Mouse (Mus musculus): ENCODE measurements around the gene Cby3. TPM values are rescaled to one million over a fixed set of nuclear protein-coding genes. Genes with fewer than 3 reads are reported as not detected.

Gene Cby3
- total and polyA plus RNA-seq, 3 experiments: not detected

- dilution Hi-C loops (cut with MboI; ENCODE audit: extremely low pct_ligation_motif_present, extremely low pct_unique_long_range_greater_than_20kb, low sequenced_read_pairs) (no loop called here), in situ Hi-C loops (cut with MboI; ENCODE audit: low pct_ligation_motif_present, low pct_unique_long_range_greater_than_20kb, low sequenced_read_pairs) (no loop called here)
- Histone ChIP-seq H3K9ac (ENCODE audit: insufficient read depth, low read depth) (no peak overlapping the region), H3K9me3 (replicated peaks; ENCODE audit: low read length) (no peaks in the 10 kb centered on the region), H3K27me3 (replicated peaks) (no peaks in the 10 kb centered on the region), H3K36me3 (replicated peaks in 1 of 2; ENCODE audit: control insufficient read depth in 1 of 2, insufficient read depth in 1 of 2, low read length in 1 of 2) (peaks cover 51 to 77% of the 10 kb centered on the region in 2 experiments), H3K4me3 (replicated peaks in 1 of 3; ENCODE audit: low read depth in 2 of 3, low read length in 2 of 3, poor library complexity in 1 of 3) (no peak overlapping the region), H3K4me2 (ENCODE audit: insufficient read depth, low read depth, poor library complexity, severe bottlenecking) (no peak overlapping the region), H3K4me1 (ENCODE audit: control insufficient read depth in 1 of 2, insufficient read depth in 2 of 2) (peaks cover 0 to 11% of the 10 kb centered on the region in 2 experiments; a peak in 1 of 4 replicates), H3K79me2 (replicated peaks; ENCODE audit: control insufficient read depth, extremely low read depth, insufficient read depth, poor library complexity, severe bottlenecking) (no peaks in the 10 kb centered on the region), H3K27ac (ENCODE audit: insufficient read depth, low read depth) (no peak overlapping the region)
- DNase-seq (ENCODE audit: extremely low read depth): no peak
- no peak for TF ChIP-seq BHLHE40 (IDR thresholded peaks at IDR 0.05; ENCODE audit: low read depth, low read length)
- TF ChIP-seq TCF12 (IDR thresholded peaks at IDR 0.05; ENCODE audit: low read depth, low read length): no peak
- no peak for TF ChIP-seq TBP (conservative IDR thresholded peaks at IDR 0.05; ENCODE audit: low read depth, low read length)
- no peak for TF ChIP-seq NELFE (IDR thresholded peaks at IDR 0.05; ENCODE audit: low read depth, low read length)
- TF ChIP-seq ZNF384 (IDR thresholded peaks at IDR 0.05; ENCODE audit: low read depth, low read length): no peak
These were observed 37.2 kb downstream of the Cby3 start for GRCm38 (mm10) chr11:50391272-50391960.

DNA sequence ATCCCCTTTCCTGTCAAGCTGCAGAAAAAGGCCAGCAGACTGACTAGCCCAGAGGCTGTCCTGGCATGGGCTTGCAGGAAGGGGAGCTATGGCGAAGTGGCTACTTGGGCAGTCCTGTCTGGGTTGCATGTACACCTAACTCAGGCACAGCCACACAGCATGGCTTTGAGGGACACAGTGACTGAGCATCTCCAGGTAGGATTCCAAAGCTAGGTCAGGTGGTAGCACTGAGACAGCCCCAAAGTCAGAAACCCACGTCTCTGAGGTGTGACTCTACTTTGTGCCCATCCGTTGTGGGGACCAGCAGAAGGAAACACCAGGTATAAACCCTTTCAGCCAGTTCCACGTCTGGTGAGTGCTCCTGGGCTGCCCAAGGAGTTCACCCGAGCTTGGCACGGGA is 39.0 kb downstream of the Cby3 start:
- dilution Hi-C loops (cut with MboI; ENCODE audit: extremely low pct_ligation_motif_present, extremely low pct_unique_long_range_greater_than_20kb, low sequenced_read_pairs): no loop called here
- Histone ChIP-seq H3K4me1 (ENCODE audit: control insufficient read depth in 1 of 2, insufficient read depth in 2 of 2) (no peaks in the 10 kb centered on the region), H3K27ac (ENCODE audit: insufficient read depth, low read depth) (no peak overlapping the region), H3K9ac (ENCODE audit: insufficient read depth, low read depth) (no peak overlapping the region), H3K27me3 (replicated peaks) (no peaks in the 10 kb centered on the region), H3K79me2 (replicated peaks; ENCODE audit: control insufficient read depth, extremely low read depth, insufficient read depth, poor library complexity, severe bottlenecking) (no peaks in the 10 kb centered on the region), H3K4me3 (replicated peaks in 1 of 3; ENCODE audit: low read depth in 2 of 3, low read length in 2 of 3, poor library complexity in 1 of 3) (no peak overlapping the region), H3K36me3 (replicated peaks in 1 of 2; ENCODE audit: control insufficient read depth in 1 of 2, insufficient read depth in 1 of 2, low read length in 1 of 2) (peaks cover 50 to 77% of the 10 kb centered on the region in 2 experiments), H3K9me3 (replicated peaks; ENCODE audit: low read length) (no peaks in the 10 kb centered on the region), H3K4me2 (ENCODE audit: insufficient read depth, low read depth, poor library complexity, severe bottlenecking) (no peak overlapping the region)
- DNase-seq (ENCODE audit: extremely low read depth): no peak
- no peak for TF ChIP-seq MAZ (IDR thresholded peaks at IDR 0.05; ENCODE audit: low read depth, low read length)
- TF ChIP-seq NRF1 (IDR thresholded peaks at IDR 0.05; ENCODE audit: low read depth, low read length): no peak
- no peak for TF ChIP-seq MEF2A (IDR thresholded peaks at IDR 0.05; ENCODE audit: borderline replicate concordance, low read depth, low read length)
- no peak for TF ChIP-seq MYC (IDR thresholded peaks at IDR 0.05; ENCODE audit: low read depth, low read length)
- TF ChIP-seq USF1 (IDR thresholded peaks at IDR 0.05; ENCODE audit: low read depth, low read length): no peak
- TF ChIP-seq MAFK (IDR thresholded peaks at IDR 0.05; ENCODE audit: insufficient replicate concordance, low read length): no peak
- no peak for TF ChIP-seq NELFE (IDR thresholded peaks at IDR 0.05; ENCODE audit: low read depth, low read length)
- no peak for TF ChIP-seq CHD2 (IDR thresholded peaks at IDR 0.05; ENCODE audit: low read length)
- TF ChIP-seq CTCF (conservative IDR thresholded peaks at IDR 0.05 in 1 of 2, IDR thresholded peaks at IDR 0.05 in 1 of 2; ENCODE audit: low read depth in 2 of 2, low read length in 2 of 2): no peak
- no peak for TF ChIP-seq CHD1 (IDR thresholded peaks at IDR 0.05; ENCODE audit: low read depth, low read length)
- TF ChIP-seq JUND (conservative IDR thresholded peaks at IDR 0.05; ENCODE audit: low read depth, low read length): no peak
- no peak for TF ChIP-seq BHLHE40 (IDR thresholded peaks at IDR 0.05; ENCODE audit: low read depth, low read length)
- no peak for TF ChIP-seq E2F4 (IDR thresholded peaks at IDR 0.05; ENCODE audit: insufficient replicate concordance, low read depth, low read length)
- in situ Hi-C loops (cut with MboI; ENCODE audit: low pct_ligation_motif_present, low pct_unique_long_range_greater_than_20kb, low sequenced_read_pairs): no loop called here

All from CH12.LX (cell line).